Mouse (Mus musculus): ENCODE data around the gene Krtap29-1.

Gene Krtap29-1

DNA sequence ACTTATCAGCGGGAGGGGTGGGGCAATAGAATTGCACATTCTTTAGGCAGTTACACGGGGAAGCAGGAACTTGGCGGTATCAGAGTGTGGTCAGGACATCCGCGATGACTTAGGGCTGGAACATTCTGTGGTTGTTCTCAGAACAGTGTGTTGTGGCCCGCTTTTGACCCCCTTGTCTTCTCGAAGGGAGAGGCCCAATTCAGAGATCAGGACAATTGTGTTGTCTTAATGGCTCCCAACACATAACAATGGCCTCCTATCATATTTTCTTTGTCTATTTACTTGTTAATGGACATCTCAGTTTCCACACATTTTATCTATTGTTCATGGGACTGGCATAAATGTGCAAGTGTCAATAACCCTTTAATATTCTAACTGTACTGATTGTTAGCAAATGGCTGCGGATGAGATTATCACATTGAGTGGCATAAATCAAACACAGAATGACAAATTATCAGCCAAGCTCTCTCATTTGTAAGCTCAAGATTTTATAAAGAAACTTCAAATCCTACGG, 41.0 kb downstream of the Krtap29-1 start:
- DNase-seq = no peak

DNA sequence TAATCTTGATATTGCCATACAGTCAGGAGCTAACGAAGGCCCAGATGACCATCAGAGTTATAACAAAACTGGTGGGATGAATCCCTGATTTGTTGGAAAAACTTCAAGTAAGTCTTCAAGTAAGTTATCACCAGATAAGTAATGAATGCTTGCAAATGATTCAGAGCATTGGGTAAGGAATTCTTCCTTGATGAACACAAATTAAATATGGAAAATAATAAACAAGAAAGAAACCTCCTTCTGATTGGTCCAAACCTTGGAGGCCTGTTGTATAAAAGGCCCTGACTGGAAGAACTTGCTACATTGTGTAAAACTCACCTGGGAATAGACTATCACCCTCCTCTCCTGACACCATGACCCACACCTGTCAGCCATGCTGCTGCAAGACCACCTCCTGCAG, 42.9 kb downstream of the Krtap29-1 start, which contains the start of gene Krtap31-2:
TSS of gene Krtap31-2 (plus strand) at position 301 of the 400 bp plus-strand sequence.
- no peak for DNase-seq

Data from layer of hippocampus, adult 9-11 months (tissue).